Mouse (Mus musculus) thymus, adult 18-20 months (tissue): Measurements from ENCODE around the gene Ssh2.

Experiments
- DNase-seq, 2 experiments: peaks; one replicate each; pipeline ENCODE4 v3.0.0; 2022; ENCODE audit warnings: mixed read lengths in 2 of 2

Ssh2 gene

DNA sequence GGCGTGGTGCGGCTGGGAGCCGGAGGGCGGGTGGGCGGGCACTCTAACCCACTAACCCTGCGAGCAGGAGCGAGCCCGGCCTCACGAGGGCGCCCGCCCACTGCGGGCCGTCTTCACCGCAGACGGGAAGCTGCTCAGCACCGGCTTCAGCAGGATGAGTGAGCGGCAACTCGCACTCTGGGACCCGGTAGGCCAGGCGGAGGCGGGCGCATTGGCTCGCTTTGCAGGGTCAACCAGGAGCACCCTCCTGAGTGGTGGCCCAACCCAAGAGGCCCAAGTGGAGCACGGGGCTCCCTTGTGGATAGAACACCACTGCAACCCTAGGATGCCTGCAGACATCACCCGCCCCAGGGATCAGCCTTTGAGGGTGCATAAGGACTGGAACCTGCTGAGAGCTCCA, 251.1 kb downstream of the Ssh2 start:
- DNase-seq: peak; percentile 76 to 81

DNA sequence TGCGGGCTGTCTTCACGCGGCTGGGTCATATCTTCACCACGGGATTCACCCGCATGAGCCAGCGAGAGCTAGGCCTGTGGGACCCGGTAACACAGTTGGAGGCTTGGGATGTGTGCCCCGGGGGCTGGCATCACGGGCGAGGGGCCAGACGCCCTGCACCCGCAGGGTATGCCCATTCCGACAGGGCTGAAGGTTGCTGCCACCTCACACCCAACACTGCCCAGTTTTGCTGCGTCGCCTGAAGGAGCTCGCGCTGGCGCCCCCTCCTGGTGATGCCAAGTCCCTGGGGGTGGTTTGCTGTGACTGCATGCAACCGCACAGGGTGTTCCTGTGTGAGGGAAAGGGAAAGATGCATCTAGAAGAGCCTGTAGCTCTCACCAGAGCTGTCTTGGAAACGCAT, 251.7 kb downstream of the Ssh2 start:
- peak; percentile 61 to 64 for DNase-seq

- no peak for DNase-seq
Measured at GRCm38 (mm10) chr11:77468397-77468796, 252.3 kb downstream of the Ssh2 start.

DNA sequence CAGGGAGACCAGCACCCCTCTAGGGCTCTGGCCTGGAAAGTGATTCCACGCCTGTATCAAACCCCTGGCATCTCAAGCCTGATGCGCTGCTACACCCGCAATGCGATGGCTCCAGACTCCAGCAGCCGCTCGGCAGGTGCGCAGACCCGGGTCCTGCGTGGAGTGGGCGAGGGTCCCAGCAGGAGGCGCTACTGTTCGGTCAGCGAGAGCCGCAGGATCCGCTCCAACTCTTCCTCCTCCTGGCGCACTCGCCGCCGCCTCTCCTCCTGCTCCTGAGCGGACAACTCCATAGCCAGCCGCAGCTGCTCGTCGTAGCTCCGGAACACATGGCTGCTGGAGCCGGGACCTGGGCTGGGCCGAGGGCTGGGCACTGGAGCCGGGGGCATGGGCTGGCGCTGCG, 255.3 kb downstream of the Ssh2 start:
- DNase-seq: no peak

DNA sequence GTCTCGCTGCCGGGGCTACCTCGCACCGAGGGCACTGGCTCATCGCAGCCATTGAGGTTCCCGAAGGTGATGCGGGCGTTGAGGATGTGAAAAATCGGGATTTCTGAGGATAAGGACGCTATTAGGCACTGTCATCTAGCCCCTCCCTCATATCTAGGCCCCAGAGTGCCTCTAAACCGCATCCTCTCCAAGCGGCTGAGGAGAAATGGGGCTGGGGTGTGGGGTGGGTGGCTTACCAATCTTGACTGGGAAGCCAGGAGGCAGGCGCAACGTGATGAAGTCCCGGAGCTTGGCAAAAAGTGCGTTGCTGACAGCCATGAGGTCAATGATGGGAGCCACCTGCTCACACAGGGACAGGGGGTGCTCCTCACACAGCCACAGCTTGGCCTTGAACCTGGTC, 256.7 kb downstream of the Ssh2 start:
- no peak for DNase-seq

DNA sequence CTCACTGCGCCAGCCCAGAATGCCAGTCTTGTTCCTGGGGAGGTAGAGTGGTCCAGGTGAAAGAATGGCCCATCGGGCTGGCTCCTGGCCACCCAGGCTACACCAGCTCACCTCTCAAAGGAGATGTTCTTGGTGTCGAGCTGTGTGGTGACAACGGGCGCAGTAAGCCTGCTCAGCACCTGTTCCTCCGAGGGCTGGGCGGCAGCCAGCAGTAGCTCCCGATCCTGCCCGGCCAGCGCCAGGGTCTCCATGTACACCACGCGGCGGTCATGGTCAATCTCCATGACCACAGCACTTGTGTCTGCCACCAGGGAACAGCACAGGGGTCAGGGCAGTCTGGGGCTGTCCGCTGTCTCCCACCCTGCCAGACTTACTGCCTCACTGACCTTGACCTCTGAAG, 260.1 kb downstream of the Ssh2 start:
- DNase-seq: no peak

GRCm38 (mm10) chr11:77476895-77477294, 260.8 kb downstream of the Ssh2 start:
- no peak for DNase-seq

DNA sequence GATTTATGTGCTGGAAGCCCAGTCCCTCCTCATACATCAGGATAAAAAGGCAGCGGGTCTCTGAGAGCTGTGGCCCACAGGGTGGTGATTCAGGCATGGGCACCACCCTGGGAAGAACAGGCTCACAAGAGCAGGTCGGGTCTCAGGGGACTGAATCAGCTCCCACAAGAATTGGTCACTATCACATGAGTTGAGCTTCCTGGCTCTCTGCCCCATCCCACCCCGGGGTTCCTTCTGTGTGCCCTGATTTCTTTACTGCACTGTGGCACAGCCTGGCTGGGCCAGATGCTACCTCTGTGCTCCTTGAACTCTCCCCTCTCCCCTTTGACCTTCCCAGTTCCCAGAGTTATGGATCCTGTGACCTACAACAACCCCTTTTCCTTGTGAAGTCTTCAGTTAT, 267.0 kb downstream of the Ssh2 start:
- no peak for DNase-seq

DNA sequence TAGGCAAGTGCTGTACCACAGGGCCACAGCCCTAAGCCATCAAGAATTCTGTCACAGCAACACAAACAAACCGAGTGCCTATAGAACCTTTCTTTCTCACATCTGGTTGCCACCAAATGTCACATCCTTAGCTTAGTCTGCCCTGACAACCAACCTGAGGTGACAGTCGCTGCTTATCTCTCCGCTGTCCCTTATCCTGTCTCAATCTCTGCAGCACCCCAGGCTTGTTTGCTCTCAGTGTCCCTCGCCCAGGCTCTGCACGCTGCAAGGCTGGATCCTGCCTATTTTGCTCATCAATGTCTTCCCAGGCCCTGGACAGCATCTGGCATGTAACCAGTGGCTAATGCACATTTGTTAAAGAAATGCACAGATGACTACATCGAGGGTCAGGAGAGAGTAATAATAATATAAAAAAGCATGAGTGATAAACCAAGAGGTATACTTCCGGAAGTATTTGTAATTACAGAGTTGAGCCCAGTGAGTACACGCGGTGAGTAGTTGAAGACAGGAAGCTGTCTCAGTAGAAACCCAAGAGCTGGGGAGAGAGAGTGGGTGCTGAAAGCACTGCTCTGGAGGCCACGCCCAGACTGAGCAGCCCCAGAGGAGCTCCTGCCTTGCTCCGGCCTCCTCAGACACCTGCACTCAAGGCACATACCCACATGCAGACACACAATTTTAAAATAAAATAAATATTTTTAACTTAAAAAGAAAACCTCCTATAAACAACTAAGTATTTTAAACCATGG, 267.6 kb downstream of the Ssh2 start:
- DNase-seq: peak; percentile 61 to 72

- DNase-seq: no peak
Measured at GRCm38 (mm10) chr11:77485229-77485628, 269.1 kb downstream of the Ssh2 start.

GRCm38 (mm10) chr11:77486798-77487197, 270.7 kb downstream of the Ssh2 start:
- no peak for DNase-seq

DNA sequence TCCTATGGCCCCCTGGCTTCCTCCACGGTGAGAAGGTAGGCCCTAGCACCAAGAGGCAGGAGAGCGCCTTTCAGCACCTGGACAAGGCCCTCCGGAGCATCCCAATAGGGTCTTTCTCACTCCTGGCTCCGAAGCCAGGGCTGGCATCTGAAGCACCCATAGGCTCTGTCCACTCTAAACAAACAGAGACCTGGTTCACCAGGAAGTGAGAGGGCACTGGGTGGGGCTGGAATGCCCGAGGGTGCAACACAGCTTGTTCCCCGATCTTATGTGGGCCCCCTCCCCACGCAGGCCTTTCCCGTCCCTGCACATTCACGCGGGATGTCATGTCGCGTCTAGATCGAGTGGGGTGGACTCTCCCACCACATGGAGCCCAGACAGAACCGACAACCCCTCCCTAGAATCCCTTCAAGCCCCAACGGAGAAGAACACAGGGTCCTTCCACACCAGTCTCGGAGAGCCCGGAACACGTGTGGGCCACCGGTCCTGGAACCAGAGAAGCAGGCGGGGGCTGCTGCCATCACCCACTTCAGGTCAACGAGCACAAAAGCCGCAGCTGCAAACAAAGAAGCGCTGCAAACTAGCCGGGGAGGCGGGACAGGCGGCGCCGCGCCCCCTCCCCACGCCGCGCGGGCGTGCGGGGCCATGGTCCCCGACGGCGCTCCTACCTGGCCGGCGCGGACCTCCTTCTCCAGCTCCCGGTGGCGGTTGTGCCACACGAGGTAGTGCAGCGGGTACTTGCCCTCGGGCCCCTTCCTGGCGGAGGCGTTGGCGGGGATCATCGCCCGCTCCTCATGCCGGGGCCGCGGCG, 272.9 kb downstream of the Ssh2 start:
- DNase-seq: no peak

DNA sequence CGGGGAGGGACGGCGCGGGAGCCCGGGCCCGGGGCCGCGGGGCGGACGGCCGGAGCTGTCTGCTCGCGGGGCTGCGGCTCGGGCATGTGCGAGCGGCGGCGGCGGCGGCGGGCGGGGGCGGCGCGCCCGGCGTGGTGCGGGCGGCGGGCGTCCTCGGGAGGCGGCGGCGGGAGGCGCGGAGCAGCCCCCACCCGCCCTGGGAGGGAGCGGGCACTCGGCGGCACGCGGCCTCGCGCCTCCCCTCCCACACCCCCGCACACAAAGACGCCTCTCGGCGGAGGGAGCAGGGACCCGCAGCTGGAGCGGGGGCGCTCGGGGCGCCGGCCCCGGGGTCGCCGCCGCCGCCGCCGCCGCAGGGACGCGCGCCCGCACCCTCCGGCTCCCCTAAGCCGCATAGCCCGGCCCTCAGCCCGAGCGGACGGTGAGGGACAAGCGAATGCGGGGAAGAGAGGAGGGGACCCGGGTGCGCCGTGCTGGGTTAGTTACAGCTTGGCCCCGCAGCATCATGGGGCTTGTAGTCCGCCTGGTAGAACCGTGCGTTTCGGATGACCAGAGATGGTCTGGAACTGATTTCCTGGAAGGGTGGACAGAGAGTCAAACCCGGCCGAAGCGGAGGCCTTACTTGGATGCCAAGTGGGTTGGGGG, 273.6 kb downstream of the Ssh2 start, which contains the start of gene Ankrd13b:
Gene Ankrd13b (minus strand): TSS at position 88 of the 645 bp plus-strand sequence.
- DNase-seq: peak; percentile 42 to 49

- no peak for DNase-seq
Measured at GRCm38 (mm10) chr11:77490451-77490850, 274.4 kb downstream of the Ssh2 start.

DNA sequence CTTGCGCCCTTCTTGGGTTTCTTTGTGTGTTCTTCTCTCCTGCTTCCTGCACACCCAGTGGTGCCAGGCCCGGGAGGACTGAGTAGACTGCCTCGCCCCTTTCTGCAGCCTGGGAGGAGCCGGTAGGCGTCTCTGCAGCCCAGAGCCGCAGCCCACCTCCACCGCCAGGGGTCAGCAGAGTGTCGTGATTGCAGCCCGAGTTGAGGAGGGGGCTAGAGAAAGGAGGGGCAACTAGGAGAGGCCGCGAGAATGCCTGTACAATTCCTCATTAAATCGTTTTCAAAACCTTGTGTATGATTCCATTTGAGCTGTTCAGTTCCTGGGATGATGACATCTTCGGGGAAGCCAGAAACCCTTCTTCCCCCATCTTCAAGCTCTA, 275.0 kb downstream of the Ssh2 start:
- DNase-seq: peak; percentile 86 to 88

DNA sequence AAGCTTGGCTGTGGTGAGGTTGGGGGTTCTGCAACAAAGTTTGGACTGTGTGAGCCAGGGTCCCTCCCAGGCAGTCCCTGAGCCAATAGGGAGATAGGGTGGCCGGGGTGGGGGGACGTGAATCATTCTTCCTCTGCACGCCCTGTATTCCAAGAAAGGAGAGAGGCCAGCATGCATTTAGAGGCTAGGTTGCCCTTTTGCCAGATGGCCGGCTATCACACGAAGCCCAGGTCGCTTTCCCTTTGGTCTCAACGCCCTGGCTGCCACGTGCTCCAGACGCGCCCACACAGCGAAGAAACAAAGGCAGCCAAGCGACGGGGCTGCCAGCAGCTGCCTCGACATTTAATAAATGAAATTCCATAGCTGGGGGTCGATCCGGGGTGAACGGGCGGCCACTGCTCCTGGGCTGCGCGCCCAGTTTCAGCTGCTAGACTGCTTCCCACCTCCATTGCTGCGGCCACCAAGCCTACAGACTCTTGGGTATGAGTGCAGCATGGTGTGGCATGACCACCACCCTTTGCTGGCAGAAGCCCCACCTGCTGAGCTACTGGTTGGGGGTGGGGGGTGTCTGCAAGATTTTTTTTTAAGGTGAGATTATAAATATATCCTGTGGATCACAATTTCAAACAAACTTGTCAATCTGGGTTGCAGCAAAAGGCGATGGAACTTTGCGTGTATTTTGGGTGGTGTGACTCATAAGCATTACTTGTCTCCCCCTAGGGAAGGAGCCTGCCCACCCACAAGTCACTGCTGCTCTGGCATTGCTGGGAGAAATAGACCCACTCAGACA, 275.6 kb downstream of the Ssh2 start:
- peak in 1 of 2 experiments; percentile 47 for DNase-seq

GRCm38 (mm10) chr11:77492311-77492871, 276.3 kb downstream of the Ssh2 start:
- peak in 1 of 2 experiments; percentile 65 for DNase-seq

- DNase-seq: peak; percentile 89 to 90
Measured at GRCm38 (mm10) chr11:77492911-77493332, 276.8 kb downstream of the Ssh2 start.

- DNase-seq: peak; percentile 52 to 60
Measured at GRCm38 (mm10) chr11:77493512-77494343, 277.6 kb downstream of the Ssh2 start, which contains the start of gene Git1. Git1 (plus strand) TSS chr11:77493562.

GRCm38 (mm10) chr11:77494344-77494676, 278.2 kb downstream of the Ssh2 start:
- no peak for DNase-seq

DNA sequence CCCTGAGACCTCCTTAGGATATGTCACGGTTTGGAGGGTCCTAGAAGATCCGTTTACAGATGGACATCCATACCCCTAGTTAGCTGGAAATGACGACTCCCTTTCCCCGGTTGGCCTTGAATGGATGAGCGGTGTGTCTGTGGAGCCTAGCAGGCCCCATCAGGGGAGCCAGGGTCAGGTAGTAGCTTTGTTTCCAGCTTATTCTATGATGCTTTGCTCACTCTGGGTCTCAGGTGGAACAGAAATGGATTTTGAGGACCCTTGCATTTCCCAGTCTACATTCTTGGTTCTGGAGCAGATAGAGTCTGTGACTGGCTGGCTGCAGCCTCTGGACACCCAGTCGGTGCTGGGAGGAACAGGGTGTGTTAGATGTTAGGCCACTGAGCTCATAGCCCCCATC, 278.7 kb downstream of the Ssh2 start:
- DNase-seq: no peak
